ENCODE assay signal across 18 mouse cellular contexts in genomic region chr6:38922517-38922916, GRCm38 (mm10). TPM values are rescaled to one million over a fixed set of nuclear protein-coding genes. Genes with fewer than 3 reads are reported as not detected.
A peak's percentile ranks its signal among the peaks of the same experiment; 100 is the strongest.
DNase-seq lines count a peak whose midpoint lies in the region; ATAC-seq and TF ChIP-seq lines count a peak whose summit lies in the region.
"Had no signal": no experiment of that assay in that cellular context is flagged by ENCODE, and none has a peak within 500 bp of the region (broad histone marks: within the 10 kb centered on the region; RNA-seq: fewer than 3 reads in every experiment).

No protein-coding gene starts in this region.

- no peak for ATAC-seq in heart, embryonic 12.5 days (ENCODE audit: insufficient number of reproducible peaks, low FRiP score)
- no peak for ATAC-seq in lung, embryonic 16.5 days (ENCODE audit: low read depth)
- no peak for ATAC-seq in liver, postnatal 0 days
- ATAC-seq: midbrain, embryonic 15.5 days had no signal

- no peak overlapping the region for H3K9ac ChIP-seq in heart, embryonic 12.5 days
- no peak overlapping the region for H3K9ac ChIP-seq in lung, embryonic 16.5 days (ENCODE audit: low read length)
- no peak overlapping the region; the same call in 1 of the 2 replicates for H3K9ac ChIP-seq in liver, postnatal 0 days (replicated peaks)
- H3K9ac ChIP-seq: limb, embryonic 13.5 days; midbrain, embryonic 15.5 days had no signal

- DNase-seq in cerebellum, postnatal 10 days: peak; percentile 82 to 84
- DNase-seq in cerebellum, adult 11-12 months: no peak
- no peak for DNase-seq in heart, postnatal 4 days
- DNase-seq in lung, postnatal 10 days: no peak
- no peak for DNase-seq in liver, postnatal 0 days
- DNase-seq in gastrocnemius, postnatal 14 days: no peak
- DNase-seq: adrenal gland, postnatal 14 days; cerebellum, postnatal 36 days; heart, postnatal 10 days; lung, postnatal 36 days; right cerebral cortex, postnatal 14 days had no signal

- H3K36me3 ChIP-seq in heart, embryonic 12.5 days: no peaks in the 10 kb centered on the region
- H3K36me3 ChIP-seq in lung, embryonic 16.5 days (ENCODE audit: control insufficient read depth, insufficient read depth, low read length): no peaks in the 10 kb centered on the region
- H3K36me3 ChIP-seq in liver, postnatal 0 days (replicated peaks; ENCODE audit: insufficient read depth, low read length): no peaks in the 10 kb centered on the region
- H3K36me3 ChIP-seq: embryonic facial prominence, embryonic 10.5 days; limb, embryonic 13.5 days; midbrain, embryonic 15.5 days had no signal

- no peaks in the 10 kb centered on the region for H3K9me3 ChIP-seq in heart, embryonic 12.5 days (replicated peaks)
- no peaks in the 10 kb centered on the region for H3K9me3 ChIP-seq in lung, embryonic 16.5 days (ENCODE audit: control insufficient read depth, low read length)
- H3K9me3 ChIP-seq in liver, postnatal 0 days (ENCODE audit: low read length): no peaks in the 10 kb centered on the region
- H3K9me3 ChIP-seq: embryonic facial prominence, embryonic 10.5 days; limb, embryonic 13.5 days; midbrain, embryonic 15.5 days had no signal

- WGBS in heart, embryonic 12.5 days: 44% methylated on average over 2 of the region's 2 CpGs
- 46% methylated on average over 2 of the region's 2 CpGs for WGBS in lung, embryonic 16.5 days
- 77% methylated on average over 2 of the region's 2 CpGs for WGBS in liver, postnatal 0 days (ENCODE audit: insufficient replicate concordance)

- TF ChIP-seq EP300 in liver, postnatal 0 days (IDR thresholded peaks at IDR 0.05; ENCODE audit: low read depth): no peak

- no peak overlapping the region for H3K4me2 ChIP-seq in heart, embryonic 12.5 days
- no peak overlapping the region for H3K4me2 ChIP-seq in lung, embryonic 16.5 days (ENCODE audit: low read depth, low read length)
- no peak overlapping the region for H3K4me2 ChIP-seq in liver, postnatal 0 days (ENCODE audit: low read depth, low read length)
- H3K4me2 ChIP-seq: limb, embryonic 13.5 days; midbrain, embryonic 15.5 days had no signal

- no peak for TF ChIP-seq CTCF in liver, postnatal 0 days (IDR thresholded peaks at IDR 0.05; ENCODE audit: low read depth)

- no peaks in the 10 kb centered on the region for H3K27me3 ChIP-seq in heart, embryonic 12.5 days (replicated peaks)
- H3K27me3 ChIP-seq in lung, embryonic 16.5 days (ENCODE audit: control insufficient read depth, insufficient read depth, low read depth, low read length): no peaks in the 10 kb centered on the region
- no peaks in the 10 kb centered on the region for H3K27me3 ChIP-seq in liver, postnatal 0 days (ENCODE audit: insufficient read depth, low read length)
- H3K27me3 ChIP-seq: limb, embryonic 13.5 days; midbrain, embryonic 15.5 days had no signal

- H3K27ac ChIP-seq in heart, embryonic 12.5 days (ENCODE audit: poor library complexity, severe bottlenecking): 0 out of 2 replicates have a peak overlapping the region, but pooled peaks have one; percentile 12
- H3K27ac ChIP-seq in lung, embryonic 16.5 days (ENCODE audit: low read length): peak overlapping the region; percentile 31
- H3K27ac ChIP-seq in liver, postnatal 0 days (ENCODE audit: low read depth): peak overlapping the region; percentile 97
- H3K27ac ChIP-seq: embryonic facial prominence, embryonic 10.5 days; layer of hippocampus, adult 2 months; limb, embryonic 13.5 days; midbrain, embryonic 15.5 days had no signal

- intact Hi-C loops in gastrocnemius, postnatal 14 days (cut with DNase I; ENCODE audit: low total_unique reads): no loop called here

- H3K4me1 ChIP-seq in heart, embryonic 12.5 days (replicated peaks): peaks cover 46% of the 10 kb centered on the region
- H3K4me1 ChIP-seq in lung, embryonic 16.5 days (replicated peaks; ENCODE audit: control insufficient read depth, insufficient read depth, low read length): peaks cover 19% of the 10 kb centered on the region; the same call in 1 of the 2 replicates
- peaks cover 66% of the 10 kb centered on the region for H3K4me1 ChIP-seq in liver, postnatal 0 days (ENCODE audit: insufficient read depth)

- no peak overlapping the region for H3K4me3 ChIP-seq in heart, embryonic 12.5 days
- H3K4me3 ChIP-seq in lung, embryonic 16.5 days (ENCODE audit: low read length): no peak overlapping the region
- H3K4me3 ChIP-seq in liver, postnatal 0 days (ENCODE audit: low read depth, low read length): no peak overlapping the region
- H3K4me3 ChIP-seq: embryonic facial prominence, embryonic 10.5 days; erythroblast, embryonic 14.5 days; layer of hippocampus, adult 2 months; limb, embryonic 13.5 days; midbrain, embryonic 15.5 days had no signal

RNA-seq across cellular contexts. Expression of gene Hipk2, which starts 46.6 kb away (rescaled TPM):
- polyA plus RNA-seq in heart, embryonic 12.5 days (2016; fragmentation: Nextera tagmentation; extraction: Ambion mirVana): 12.5 and 15.2 TPM in 2 replicates
- total RNA-seq in heart, postnatal 4 days (2021): 10 to 100 TPM; 73.4 to 75.5 TPM
- polyA plus RNA-seq in lung, embryonic 16.5 days (2015; fragmentation: Nextera tagmentation; extraction: Ambion mirVana): 19.8 and 21.0 TPM in 2 replicates
- polyA plus RNA-seq in liver, postnatal 0 days (2015; fragmentation: Nextera tagmentation; extraction: Ambion mirVana): 9.6 and 9.7 TPM in 2 replicates
- total RNA-seq in gastrocnemius, postnatal 14 days (2021): 10 to 100 TPM; 45.8 to 49.0 TPM

RNA-seq across cellular contexts. Expression of gene Tbxas1, which starts 47.3 kb away (rescaled TPM):
- 3.4 and 4.0 TPM in 2 replicates for polyA plus RNA-seq in heart, embryonic 12.5 days (2016; fragmentation: Nextera tagmentation; extraction: Ambion mirVana)
- total RNA-seq in heart, postnatal 4 days (2021): 1 to 10 TPM in 1 of 2 experiments, under 1 TPM in 1; 0.72 to 1.2 TPM
- 3.9 and 4.1 TPM in 2 replicates for polyA plus RNA-seq in lung, embryonic 16.5 days (2015; fragmentation: Nextera tagmentation; extraction: Ambion mirVana)
- polyA plus RNA-seq in liver, postnatal 0 days (2015; fragmentation: Nextera tagmentation; extraction: Ambion mirVana): 10.3 and 10.6 TPM in 2 replicates
- 1 to 10 TPM in 1 of 2 experiments, under 1 TPM in 1; 0.75 to 1.4 TPM for total RNA-seq in gastrocnemius, postnatal 14 days (2021)

Comparison
In these comparisons a context has a peak if more than half of its experiments do, and no peak if none do; other contexts are left out.
1. DNase-seq: peak in cerebellum, postnatal 10 days (2 of 2); none in cerebellum, adult 11-12 months (single experiment), heart, postnatal 4 days (single experiment), lung, postnatal 10 days (single experiment), liver, postnatal 0 days (single experiment) and gastrocnemius, postnatal 14 days (single experiment).
2. H3K27ac ChIP-seq: peak in every context shown above with its lines; median percentile 97 in liver, postnatal 0 days; 31 in lung, embryonic 16.5 days; 12 in heart, embryonic 12.5 days.